Mouse (Mus musculus): Measurements from ENCODE around the gene Slc36a4. TPM values are rescaled to one million over a fixed set of nuclear protein-coding genes. Genes with fewer than 3 reads are reported as not detected.

Gene Slc36a4
- polyA plus RNA-seq, 1 experiment from 2014 or later, result 1.7 TPM

- 64% methylated on average over 6 of the region's 6 CpGs for WGBS (ENCODE audit: insufficient replicate concordance)
- no peaks in the 10 kb centered on the region for H3K4me1 ChIP-seq (ENCODE audit: control insufficient read depth, low read depth, low read length)
- H3K9ac ChIP-seq (ENCODE audit: low read depth, low read length), result no peak overlapping the region
- H3K36me3 ChIP-seq (ENCODE audit: control insufficient read depth, insufficient read depth), result no peaks in the 10 kb centered on the region
- no peak overlapping the region for H3K27ac ChIP-seq (ENCODE audit: low read length)
- no peak overlapping the region for H3K4me3 ChIP-seq (ENCODE audit: low read depth, low read length)
- no peaks in the 10 kb centered on the region for H3K9me3 ChIP-seq (replicated peaks; ENCODE audit: control insufficient read depth, low read length)
- no peaks in the 10 kb centered on the region for H3K27me3 ChIP-seq (ENCODE audit: control insufficient read depth, insufficient read depth, low read depth, low read length)
- no peak for ATAC-seq (ENCODE audit: low read depth)
- no peak overlapping the region for H3K4me2 ChIP-seq (ENCODE audit: low read depth, low read length)
Observed at GRCm38 (mm10) chr9:15718295-15718694, 8.8 kb downstream of the Slc36a4 start.

GRCm38 (mm10) chr9:15719594-15719993, 10.1 kb downstream of the Slc36a4 start:
- Histone ChIP-seq H3K4me1 (ENCODE audit: control insufficient read depth, low read depth, low read length) (no peaks in the 10 kb centered on the region), H3K9me3 (replicated peaks; ENCODE audit: control insufficient read depth, low read length) (no peaks in the 10 kb centered on the region), H3K36me3 (ENCODE audit: control insufficient read depth, insufficient read depth) (no peaks in the 10 kb centered on the region), H3K27me3 (ENCODE audit: control insufficient read depth, insufficient read depth, low read depth, low read length) (no peaks in the 10 kb centered on the region), H3K27ac (ENCODE audit: low read length) (no peak overlapping the region), H3K9ac (ENCODE audit: low read depth, low read length) (no peak overlapping the region), H3K4me3 (ENCODE audit: low read depth, low read length) (no peak overlapping the region), H3K4me2 (ENCODE audit: low read depth, low read length) (no peak overlapping the region)
- WGBS (ENCODE audit: insufficient replicate concordance), result 72% methylated on average over 14 of the region's 14 CpGs
- no peak for ATAC-seq (ENCODE audit: low read depth)

GRCm38 (mm10) chr9:15720556-15720955, 11.0 kb downstream of the Slc36a4 start:
- WGBS (ENCODE audit: insufficient replicate concordance), result 65% methylated on average over 8 of the region's 8 CpGs
- H3K4me3 ChIP-seq (ENCODE audit: low read depth, low read length), result no peak overlapping the region
- ATAC-seq (ENCODE audit: low read depth), result no peak
- H3K9me3 ChIP-seq (replicated peaks; ENCODE audit: control insufficient read depth, low read length), result no peaks in the 10 kb centered on the region
- H3K9ac ChIP-seq (ENCODE audit: low read depth, low read length), result no peak overlapping the region
- H3K36me3 ChIP-seq (ENCODE audit: control insufficient read depth, insufficient read depth), result no peaks in the 10 kb centered on the region
- H3K4me2 ChIP-seq (ENCODE audit: low read depth, low read length), result no peak overlapping the region
- no peaks in the 10 kb centered on the region for H3K4me1 ChIP-seq (ENCODE audit: control insufficient read depth, low read depth, low read length)
- H3K27ac ChIP-seq (ENCODE audit: low read length), result no peak overlapping the region
- no peaks in the 10 kb centered on the region for H3K27me3 ChIP-seq (ENCODE audit: control insufficient read depth, insufficient read depth, low read depth, low read length)

- H3K27me3 ChIP-seq (ENCODE audit: control insufficient read depth, insufficient read depth, low read depth, low read length), result no peaks in the 10 kb centered on the region
- H3K9me3 ChIP-seq (replicated peaks; ENCODE audit: control insufficient read depth, low read length), result no peaks in the 10 kb centered on the region
- H3K4me2 ChIP-seq (ENCODE audit: low read depth, low read length), result no peak overlapping the region
- no peak overlapping the region for H3K4me3 ChIP-seq (ENCODE audit: low read depth, low read length)
- no peak overlapping the region for H3K9ac ChIP-seq (ENCODE audit: low read depth, low read length)
- H3K27ac ChIP-seq (ENCODE audit: low read length), result no peak overlapping the region
- no peaks in the 10 kb centered on the region for H3K36me3 ChIP-seq (ENCODE audit: control insufficient read depth, insufficient read depth)
- H3K4me1 ChIP-seq (ENCODE audit: control insufficient read depth, low read depth, low read length), result no peaks in the 10 kb centered on the region
- WGBS (ENCODE audit: insufficient replicate concordance), result 69% methylated on average over 6 of the region's 6 CpGs
- no peak for ATAC-seq (ENCODE audit: low read depth)
Observed at GRCm38 (mm10) chr9:15721226-15721833, 11.8 kb downstream of the Slc36a4 start.

GRCm38 (mm10) chr9:15722506-15722905, 13.0 kb downstream of the Slc36a4 start:
- Histone ChIP-seq H3K9ac (ENCODE audit: low read depth, low read length) (no peak overlapping the region), H3K4me3 (ENCODE audit: low read depth, low read length) (no peak overlapping the region), H3K36me3 (ENCODE audit: control insufficient read depth, insufficient read depth) (no peaks in the 10 kb centered on the region), H3K27me3 (ENCODE audit: control insufficient read depth, insufficient read depth, low read depth, low read length) (no peaks in the 10 kb centered on the region), H3K27ac (ENCODE audit: low read length) (no peak overlapping the region), H3K9me3 (replicated peaks; ENCODE audit: control insufficient read depth, low read length) (no peaks in the 10 kb centered on the region), H3K4me1 (ENCODE audit: control insufficient read depth, low read depth, low read length) (no peaks in the 10 kb centered on the region), H3K4me2 (ENCODE audit: low read depth, low read length) (no peak overlapping the region)
- ATAC-seq (ENCODE audit: low read depth), result no peak
- WGBS (ENCODE audit: insufficient replicate concordance), result 62% methylated on average over 8 of the region's 8 CpGs

- H3K4me1 ChIP-seq (ENCODE audit: control insufficient read depth, low read depth, low read length), result no peaks in the 10 kb centered on the region
- H3K27me3 ChIP-seq (ENCODE audit: control insufficient read depth, insufficient read depth, low read depth, low read length), result no peaks in the 10 kb centered on the region
- H3K9ac ChIP-seq (ENCODE audit: low read depth, low read length), result no peak overlapping the region
- 76% methylated on average over 8 of the region's 8 CpGs for WGBS (ENCODE audit: insufficient replicate concordance)
- no peaks in the 10 kb centered on the region for H3K36me3 ChIP-seq (ENCODE audit: control insufficient read depth, insufficient read depth)
- no peak overlapping the region for H3K4me2 ChIP-seq (ENCODE audit: low read depth, low read length)
- H3K27ac ChIP-seq (ENCODE audit: low read length), result no peak overlapping the region
- no peak for ATAC-seq (ENCODE audit: low read depth)
- no peak overlapping the region for H3K4me3 ChIP-seq (ENCODE audit: low read depth, low read length)
- no peaks in the 10 kb centered on the region for H3K9me3 ChIP-seq (replicated peaks; ENCODE audit: control insufficient read depth, low read length)
Observed at GRCm38 (mm10) chr9:15727168-15727567, 17.6 kb downstream of the Slc36a4 start.

GRCm38 (mm10) chr9:15731758-15732748, 22.5 kb downstream of the Slc36a4 start:
- Histone ChIP-seq H3K4me3 (ENCODE audit: low read depth, low read length) (no peak overlapping the region), H3K9me3 (replicated peaks; ENCODE audit: control insufficient read depth, low read length) (no peaks in the 10 kb centered on the region), H3K4me1 (ENCODE audit: control insufficient read depth, low read depth, low read length) (no peaks in the 10 kb centered on the region), H3K36me3 (ENCODE audit: control insufficient read depth, insufficient read depth) (no peaks in the 10 kb centered on the region), H3K27me3 (ENCODE audit: control insufficient read depth, insufficient read depth, low read depth, low read length) (no peaks in the 10 kb centered on the region), H3K27ac (ENCODE audit: low read length) (no peak overlapping the region), H3K4me2 (ENCODE audit: low read depth, low read length) (no peak overlapping the region), H3K9ac (ENCODE audit: low read depth, low read length) (no peak overlapping the region)
- WGBS (ENCODE audit: insufficient replicate concordance), result 59% methylated on average over 13 of the region's 13 CpGs
- peak; percentile 32; the same call in 1 of the 2 replicates for ATAC-seq (ENCODE audit: low read depth)

GRCm38 (mm10) chr9:15734056-15734866, 24.7 kb downstream of the Slc36a4 start:
- Histone ChIP-seq H3K36me3 (ENCODE audit: control insufficient read depth, insufficient read depth) (no peaks in the 10 kb centered on the region), H3K9ac (ENCODE audit: low read depth, low read length) (no peak overlapping the region), H3K9me3 (replicated peaks; ENCODE audit: control insufficient read depth, low read length) (no peaks in the 10 kb centered on the region), H3K4me3 (ENCODE audit: low read depth, low read length) (no peak overlapping the region), H3K4me1 (ENCODE audit: control insufficient read depth, low read depth, low read length) (no peaks in the 10 kb centered on the region), H3K4me2 (ENCODE audit: low read depth, low read length) (no peak overlapping the region), H3K27me3 (ENCODE audit: control insufficient read depth, insufficient read depth, low read depth, low read length) (no peaks in the 10 kb centered on the region), H3K27ac (ENCODE audit: low read length) (no peak overlapping the region)
- 69% methylated on average over 11 of the region's 11 CpGs for WGBS (ENCODE audit: insufficient replicate concordance)
- no peak for ATAC-seq (ENCODE audit: low read depth)

All from liver, embryonic 16.5 days (tissue).